Mouse (Mus musculus): ENCODE data around the gene Pde7b. TPM values are rescaled to one million over a fixed set of nuclear protein-coding genes. Genes with fewer than 3 reads are reported as not detected.

Gene Pde7b
- polyA plus RNA-seq, 1 experiment = 6.1 TPM

GRCm38 (mm10) chr10:20380798-20381197 lies 344.1 kb downstream of the Pde7b start:
- peak; percentile 78 for DNase-seq (ENCODE audit: low read depth)
- TF ChIP-seq CTCF (IDR thresholded peaks at IDR 0.05; ENCODE audit: borderline replicate concordance, extremely low read depth, insufficient read depth, insufficient read length) (no peak), POLR2A (IDR thresholded peaks at IDR 0.05; ENCODE audit: borderline replicate concordance, extremely low read depth, insufficient read depth, insufficient read length, poor library complexity, severe bottlenecking) (no peak)

GRCm38 (mm10) chr10:20379071-20379735 lies 345.7 kb downstream of the Pde7b start:
- DNase-seq (ENCODE audit: low read depth) = peak; percentile 80
- TF ChIP-seq CTCF (IDR thresholded peaks at IDR 0.05; ENCODE audit: borderline replicate concordance, extremely low read depth, insufficient read depth, insufficient read length) (no peak), POLR2A (IDR thresholded peaks at IDR 0.05; ENCODE audit: borderline replicate concordance, extremely low read depth, insufficient read depth, insufficient read length, poor library complexity, severe bottlenecking) (no peak)

GRCm38 (mm10) chr10:20377621-20378020 lies 347.3 kb downstream of the Pde7b start:
- no peak for TF ChIP-seq CTCF (IDR thresholded peaks at IDR 0.05; ENCODE audit: borderline replicate concordance, extremely low read depth, insufficient read depth, insufficient read length)
- TF ChIP-seq POLR2A (IDR thresholded peaks at IDR 0.05; ENCODE audit: borderline replicate concordance, extremely low read depth, insufficient read depth, insufficient read length, poor library complexity, severe bottlenecking) = no peak

GRCm38 (mm10) chr10:20372046-20372445 lies 352.8 kb downstream of the Pde7b start:
- no peak for DNase-seq (ENCODE audit: low read depth)
- TF ChIP-seq CTCF (IDR thresholded peaks at IDR 0.05; ENCODE audit: borderline replicate concordance, extremely low read depth, insufficient read depth, insufficient read length) (no peak; the same call in 1 of the 2 replicates), POLR2A (IDR thresholded peaks at IDR 0.05; ENCODE audit: borderline replicate concordance, extremely low read depth, insufficient read depth, insufficient read length, poor library complexity, severe bottlenecking) (no peak)

More at GRCm38 (mm10) chr10:20377621-20378020, 347.3 kb downstream of the Pde7b start:
- DNase-seq (ENCODE audit: low read depth) = no peak

- TF ChIP-seq POLR2A (IDR thresholded peaks at IDR 0.05; ENCODE audit: borderline replicate concordance, extremely low read depth, insufficient read depth, insufficient read length, poor library complexity, severe bottlenecking) (no peak), CTCF (IDR thresholded peaks at IDR 0.05; ENCODE audit: borderline replicate concordance, extremely low read depth, insufficient read depth, insufficient read length) (no peak)
- DNase-seq (ENCODE audit: low read depth) = peak; percentile 42
Measured at GRCm38 (mm10) chr10:20362450-20363118, 362.3 kb downstream of the Pde7b start.

- DNase-seq (ENCODE audit: low read depth) = peak; percentile 81
- TF ChIP-seq POLR2A (IDR thresholded peaks at IDR 0.05; ENCODE audit: borderline replicate concordance, extremely low read depth, insufficient read depth, insufficient read length, poor library complexity, severe bottlenecking) = no peak
- peak; percentile 71; the same call in 1 of the 2 replicates for TF ChIP-seq CTCF (IDR thresholded peaks at IDR 0.05; ENCODE audit: borderline replicate concordance, extremely low read depth, insufficient read depth, insufficient read length)
Measured at GRCm38 (mm10) chr10:20361542-20362449, 363.1 kb downstream of the Pde7b start.

- DNase-seq (ENCODE audit: low read depth) = no peak
- TF ChIP-seq POLR2A (IDR thresholded peaks at IDR 0.05; ENCODE audit: borderline replicate concordance, extremely low read depth, insufficient read depth, insufficient read length, poor library complexity, severe bottlenecking) (no peak), CTCF (IDR thresholded peaks at IDR 0.05; ENCODE audit: borderline replicate concordance, extremely low read depth, insufficient read depth, insufficient read length) (no peak)
Measured at GRCm38 (mm10) chr10:20348894-20349293, 376.0 kb downstream of the Pde7b start.

Other genes starting within 250 kb of the Pde7b start
- gene Ahi1, start 227.5 kb upstream of the Pde7b start, polyA plus RNA-seq (2012; rRNA removed) = 136 and 152 TPM in 2 replicates

All from brain, embryonic 14.5 days (tissue).